Mouse (Mus musculus) liver, embryonic 13.5 days (tissue): ENCODE measurements around the gene Sh3bgrl3. TPM values are rescaled to one million over a fixed set of nuclear protein-coding genes. Genes with fewer than 3 reads are reported as not detected.

Experiments
- ATAC-seq: fragments of 200-750 bp; cut with Nextera tagmentation; 2 replicates; pipeline ENCODE4 v1.8.0; 2017; ENCODE audit warnings: low read depth, mild to moderate bottlenecking, moderate number of reproducible peaks, moderate library complexity
- DNase-seq: peaks from one replicate; pipeline ENCODE4 v3.0.0; 2022
- H3K27ac ChIP-seq: fragments of 300-500 bp; sonication (generic); 2 replicates; pipeline ENCODE4 v1.5.1; 2015; ENCODE audit warnings: moderate library complexity, mild to moderate bottlenecking, inconsistent platforms
- H3K27me3 ChIP-seq: fragments of 300-500 bp; sonication (generic); 2 replicates; pipeline ENCODE4 v1.6.1; 2015; ENCODE audit warnings: mild to moderate bottlenecking, inconsistent platforms
- H3K36me3 ChIP-seq: fragments of 300-500 bp; sonication (generic); 2 replicates; pipeline ENCODE4 v1.6.1; 2015; ENCODE audit warnings: mild to moderate bottlenecking, inconsistent platforms
- H3K4me1 ChIP-seq: fragments of 300-500 bp; sonication (generic); replicated peaks from 2 replicates; pipeline ENCODE4 v1.6.1; 2015; ENCODE audit warnings: inconsistent platforms
- H3K4me2 ChIP-seq: fragments of 300-500 bp; sonication (generic); 2 replicates; pipeline ENCODE4 v1.6.1; 2015; ENCODE audit warnings: inconsistent platforms, mild to moderate bottlenecking, moderate library complexity
- H3K4me3 ChIP-seq: fragments of 300-500 bp; sonication (generic); replicated peaks from 2 replicates; pipeline ENCODE4 v1.5.1; 2015; ENCODE audit warnings: mild to moderate bottlenecking, inconsistent platforms
- H3K9ac ChIP-seq: fragments of 300-500 bp; sonication (generic); 2 replicates; pipeline ENCODE4 v1.6.1; 2015; ENCODE audit warnings: mild to moderate bottlenecking, inconsistent platforms
- H3K9me3 ChIP-seq: fragments of 300-500 bp; sonication (generic); replicated peaks from 2 replicates; pipeline ENCODE4 v1.6.1; 2016; ENCODE audit warnings: inconsistent platforms
- WGBS: fragments of 180-500 bp; shearing (Covaris S2); methylation state at CpG from one replicate; pipeline ENCODE4 v1.1.7; 2015; ENCODE audit not compliant: insufficient replicate concordance; 5-methylcytosine and 5-hydroxymethylcytosine counted together
- polyA plus RNA-seq: library from polyadenylated mRNA; unstranded; fragments of >200 nt; fragmentation: Nextera tagmentation; extraction: Ambion mirVana; gene quantifications from 2 replicates; pipeline ENCODE4 v1.2.1, GENCODE M21; 2015

Sh3bgrl3 gene
- polyA plus RNA-seq, 1 experiment from 2014 or later = 171 TPM

- Histone ChIP-seq H3K27ac (no peak overlapping the region), H3K27me3 (no peaks in the 10 kb centered on the region), H3K36me3 (peaks cover 22% of the 10 kb centered on the region), H3K4me1 (peaks cover 78% of the 10 kb centered on the region), H3K9me3 (no peaks in the 10 kb centered on the region), H3K9ac (peak overlapping the region; percentile 77), H3K4me3 (peak overlapping the region; percentile 69), H3K4me2 (peak overlapping the region; percentile 87)
- 41% methylated on average over 8 of the region's 8 CpGs for WGBS
- ATAC-seq = no peak
- DNase-seq = no peak
Observed at GRCm38 (mm10) chr4:134127793-134128192, 796 bp downstream of the Sh3bgrl3 start.

- H3K4me1 ChIP-seq = peaks cover 72% of the 10 kb centered on the region
- DNase-seq = no peak
- peaks cover 16% of the 10 kb centered on the region for H3K36me3 ChIP-seq
- H3K4me3 ChIP-seq = 0 out of 2 replicates have a peak overlapping the region, but pooled peaks have one; percentile 69
- H3K4me2 ChIP-seq = peak overlapping the region; percentile 87
- no peaks in the 10 kb centered on the region for H3K9me3 ChIP-seq
- H3K27ac ChIP-seq = no peak overlapping the region
- H3K27me3 ChIP-seq = no peaks in the 10 kb centered on the region
- no peak for ATAC-seq
- H3K9ac ChIP-seq = peak overlapping the region; percentile 77; the same call in 1 of the 2 replicates
- 67% methylated on average over 7 of the region's 7 CpGs for WGBS
Observed at GRCm38 (mm10) chr4:134127121-134127455, 1.5 kb downstream of the Sh3bgrl3 start.

GRCm38 (mm10) chr4:134126300-134127120, 2.1 kb downstream of the Sh3bgrl3 start:
- H3K36me3 ChIP-seq = peaks cover 12% of the 10 kb centered on the region
- ATAC-seq (no peak), DNase-seq (no peak)
- H3K9ac ChIP-seq = no peak overlapping the region
- WGBS = 85% methylated on average over 21 of the region's 21 CpGs
- H3K4me3 ChIP-seq = no peak overlapping the region
- no peak overlapping the region for H3K27ac ChIP-seq
- H3K4me2 ChIP-seq = peak overlapping the region; percentile 87; the same call in 1 of the 2 replicates
- no peaks in the 10 kb centered on the region for H3K9me3 ChIP-seq
- no peaks in the 10 kb centered on the region for H3K27me3 ChIP-seq
- peaks cover 69% of the 10 kb centered on the region for H3K4me1 ChIP-seq

GRCm38 (mm10) chr4:134125383-134126060, 3.1 kb downstream of the Sh3bgrl3 start:
- H3K4me3 ChIP-seq = no peak overlapping the region
- peaks cover 72% of the 10 kb centered on the region for H3K4me1 ChIP-seq
- H3K36me3 ChIP-seq = peaks cover 3% of the 10 kb centered on the region; the same call in 1 of the 2 replicates
- no peak for DNase-seq
- H3K4me2 ChIP-seq = no peak overlapping the region
- H3K27me3 ChIP-seq = no peaks in the 10 kb centered on the region
- H3K27ac ChIP-seq = no peak overlapping the region
- no peaks in the 10 kb centered on the region for H3K9me3 ChIP-seq
- 77% methylated on average over 15 of the region's 15 CpGs for WGBS
- no peak for ATAC-seq
- H3K9ac ChIP-seq = no peak overlapping the region

- Histone ChIP-seq H3K9ac (peak overlapping the region; percentile 49), H3K36me3 (no peaks in the 10 kb centered on the region), H3K27me3 (no peaks in the 10 kb centered on the region), H3K27ac (no peak overlapping the region; the same call in 1 of the 2 replicates), H3K4me3 (no peak overlapping the region), H3K4me2 (peak overlapping the region; percentile 43), H3K4me1 (peaks cover 72% of the 10 kb centered on the region), H3K9me3 (no peaks in the 10 kb centered on the region)
- ATAC-seq = no peak
- peak; percentile 48 for DNase-seq
- 12% methylated on average over 17 of the region's 17 CpGs for WGBS
Observed at GRCm38 (mm10) chr4:134123680-134124551, 4.7 kb downstream of the Sh3bgrl3 start.

- H3K9ac ChIP-seq = no peak overlapping the region
- H3K27ac ChIP-seq = no peak overlapping the region
- DNase-seq (no peak), ATAC-seq (no peak)
- no peaks in the 10 kb centered on the region for H3K9me3 ChIP-seq
- H3K4me3 ChIP-seq = no peak overlapping the region
- no peaks in the 10 kb centered on the region for H3K36me3 ChIP-seq
- WGBS = 85% methylated on average over 6 of the region's 6 CpGs
- H3K4me1 ChIP-seq = peaks cover 70% of the 10 kb centered on the region
- no peak overlapping the region for H3K4me2 ChIP-seq
- no peaks in the 10 kb centered on the region for H3K27me3 ChIP-seq
Observed at GRCm38 (mm10) chr4:134123147-134123546, 5.4 kb downstream of the Sh3bgrl3 start.

GRCm38 (mm10) chr4:134122281-134122680, 6.3 kb downstream of the Sh3bgrl3 start:
- 64% methylated on average over 3 of the region's 3 CpGs for WGBS
- no peak for ATAC-seq

GRCm38 (mm10) chr4:134121571-134121970, 7.0 kb downstream of the Sh3bgrl3 start:
- DNase-seq (no peak), ATAC-seq (no peak)
- WGBS = 39% methylated on average over 4 of the region's 4 CpGs
- Histone ChIP-seq H3K27me3 (no peaks in the 10 kb centered on the region), H3K27ac (peak overlapping the region; percentile 56; the same call in 1 of the 2 replicates), H3K4me1 (peaks cover 70% of the 10 kb centered on the region), H3K36me3 (no peaks in the 10 kb centered on the region), H3K4me2 (no peak overlapping the region), H3K9ac (no peak overlapping the region), H3K4me3 (no peak overlapping the region), H3K9me3 (no peaks in the 10 kb centered on the region)

More at GRCm38 (mm10) chr4:134122281-134122680, 6.3 kb downstream of the Sh3bgrl3 start:
- Histone ChIP-seq H3K9ac (no peak overlapping the region), H3K9me3 (no peaks in the 10 kb centered on the region), H3K4me2 (no peak overlapping the region), H3K36me3 (no peaks in the 10 kb centered on the region), H3K27ac (no peak overlapping the region), H3K4me1 (peaks cover 70% of the 10 kb centered on the region), H3K4me3 (no peak overlapping the region), H3K27me3 (no peaks in the 10 kb centered on the region)
- DNase-seq = no peak

GRCm38 (mm10) chr4:134120916-134121315, 7.7 kb downstream of the Sh3bgrl3 start:
- Histone ChIP-seq H3K4me2 (no peak overlapping the region), H3K4me3 (no peak overlapping the region), H3K36me3 (no peaks in the 10 kb centered on the region), H3K9ac (no peak overlapping the region), H3K27ac (peak overlapping the region; percentile 56; the same call in 1 of the 2 replicates), H3K27me3 (no peaks in the 10 kb centered on the region), H3K9me3 (no peaks in the 10 kb centered on the region), H3K4me1 (peaks cover 69% of the 10 kb centered on the region)
- DNase-seq = no peak
- 50% methylated on average over 4 of the region's 4 CpGs for WGBS
- ATAC-seq = no peak

- Histone ChIP-seq H3K4me2 (no peak overlapping the region), H3K4me1 (peaks cover 69% of the 10 kb centered on the region), H3K27ac (peak overlapping the region; percentile 39), H3K4me3 (no peak overlapping the region), H3K36me3 (no peaks in the 10 kb centered on the region), H3K9ac (no peak overlapping the region), H3K27me3 (no peaks in the 10 kb centered on the region), H3K9me3 (no peaks in the 10 kb centered on the region)
- no peak for DNase-seq
- 54% methylated on average over 6 of the region's 6 CpGs for WGBS
- no peak for ATAC-seq
Observed at GRCm38 (mm10) chr4:134120192-134120805, 8.3 kb downstream of the Sh3bgrl3 start.
